Mouse (Mus musculus): ENCODE data around the gene Pip4p1. TPM values are rescaled to one million over a fixed set of nuclear protein-coding genes. Genes with fewer than 3 reads are reported as not detected.
"Not testable (repeated sequence)": the region's sequence is repeated elsewhere in the genome, so short reads cannot be mapped to it uniquely, and the experiment has no call there.

Gene Pip4p1
- polyA plus RNA-seq, 1 experiment, result 95.5 TPM

DNA sequence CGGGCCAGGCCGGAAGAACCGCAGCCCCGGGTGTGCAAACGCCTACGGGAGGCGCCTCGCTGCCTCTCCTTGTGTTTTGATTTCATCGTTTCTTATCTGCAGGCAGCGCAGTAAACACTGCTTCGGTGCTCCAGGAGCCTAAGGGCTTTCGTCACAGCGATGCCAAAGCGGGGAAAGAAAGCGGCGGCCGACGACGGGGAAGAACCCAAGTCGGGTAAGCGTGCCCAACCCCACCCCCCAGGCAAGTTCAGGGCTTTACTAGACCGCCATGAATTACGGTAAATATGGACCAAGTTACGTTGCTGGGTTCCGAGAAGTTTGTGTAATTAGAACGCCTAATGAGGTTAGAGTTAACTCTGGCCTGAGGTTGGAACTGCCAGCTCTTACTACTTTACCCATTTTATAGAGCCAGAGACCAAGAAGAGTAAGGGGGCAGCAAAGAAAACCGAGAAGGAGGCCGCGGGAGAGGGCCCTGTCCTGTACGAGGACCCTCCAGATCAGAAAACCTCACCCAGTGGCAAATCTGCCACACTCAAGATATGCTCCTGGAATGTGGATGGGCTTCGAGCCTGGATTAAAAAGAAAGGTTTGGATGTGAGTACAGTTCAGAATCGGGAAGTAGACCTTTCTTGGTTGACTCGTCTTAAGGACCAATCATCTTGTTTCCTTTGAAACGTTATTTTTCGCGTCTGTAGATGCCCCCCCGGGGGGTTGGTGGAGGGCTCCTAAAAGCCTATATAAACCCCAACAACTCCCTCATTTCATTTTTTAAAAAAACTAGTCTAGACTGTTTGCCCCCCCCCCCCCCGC is 5.3 kb downstream of the Pip4p1 start:
- TF ChIP-seq POLR2A (IDR thresholded peaks at IDR 0.05; ENCODE audit: insufficient read depth, low read length), result no peak
- no peak for TF ChIP-seq CTCF (IDR thresholded peaks at IDR 0.05; ENCODE audit: low read depth, low read length)
- TF ChIP-seq EP300 (IDR thresholded peaks at IDR 0.05; ENCODE audit: insufficient read depth, low read depth, low read length), result no peak
- H3K27me3 ChIP-seq (ENCODE audit: control insufficient read depth, insufficient read depth, low read length, poor library complexity, severe bottlenecking), result no peaks in the 10 kb centered on the region

DNA sequence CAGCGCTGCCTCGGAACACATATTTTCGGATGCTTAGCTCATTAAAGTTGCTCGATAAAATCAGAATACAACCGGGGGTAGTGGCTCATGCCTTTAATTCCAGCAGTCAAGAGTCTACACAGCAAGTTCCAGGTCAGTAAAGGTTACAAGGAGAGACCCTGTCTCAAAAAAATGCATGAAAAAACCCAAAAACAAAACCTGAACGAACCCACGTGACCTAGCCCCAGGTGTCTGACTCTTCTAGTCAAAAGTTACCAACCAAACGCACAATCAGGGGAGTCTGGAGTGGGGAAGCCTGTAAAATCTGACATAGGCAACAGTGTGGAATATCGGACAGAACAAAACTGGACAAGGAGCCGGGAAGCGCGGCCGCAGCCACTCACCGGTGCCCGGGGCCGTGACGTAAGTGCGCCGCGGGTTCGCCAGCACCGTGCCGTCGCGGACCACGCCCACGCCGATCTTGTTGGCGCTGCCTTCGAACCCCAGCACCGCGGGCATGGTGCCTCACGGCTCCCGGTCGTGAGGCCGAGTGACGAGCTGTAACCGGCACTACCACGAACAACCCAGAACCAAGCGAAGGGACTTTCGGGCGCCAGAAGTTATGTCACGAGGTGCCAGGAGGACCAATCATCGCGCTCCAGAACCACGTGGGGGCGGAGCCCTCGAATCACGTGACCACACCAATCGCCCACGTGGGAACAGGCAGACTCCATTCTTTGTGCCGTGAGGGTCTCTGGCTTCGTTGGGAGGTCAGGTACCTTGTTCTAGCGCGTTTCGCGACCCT is 6.2 kb downstream of the Pip4p1 start, which contains the start of the genes Osgep and Apex1:
Gene Osgep (minus strand): TSS at position 613 of the 784 bp plus-strand sequence.
Gene Apex1 (plus strand): TSS at position 688 of the 784 bp plus-strand sequence.
- peak within 1 kb of the TSS; percentile 69 for H3K4me3 ChIP-seq (ENCODE audit: low read depth, low read length)
- TF ChIP-seq POLR2A (IDR thresholded peaks at IDR 0.05; ENCODE audit: insufficient read depth, low read length) (peak; percentile 83), EP300 (IDR thresholded peaks at IDR 0.05; ENCODE audit: insufficient read depth, low read depth, low read length) (peak; percentile 54; the same call in 1 of the 2 replicates), CTCF (IDR thresholded peaks at IDR 0.05; ENCODE audit: low read depth, low read length) (no peak)
- peak within 1 kb of the TSS; percentile 74 for H3K9ac ChIP-seq (ENCODE audit: low read depth, poor library complexity, severe bottlenecking)
- H3K4me1 ChIP-seq (ENCODE audit: control insufficient read depth, insufficient read depth, low read length), result no peaks in the 10 kb centered on the region
- H3K36me3 ChIP-seq (ENCODE audit: control insufficient read depth, insufficient read depth, low read length, poor library complexity, severe bottlenecking), result peaks cover 45% of the 10 kb centered on the region
- peak within 1 kb of the TSS; percentile 72 for H3K27ac ChIP-seq (ENCODE audit: insufficient read depth, low read length)
- no peaks in the 10 kb centered on the region for H3K9me3 ChIP-seq (replicated peaks; ENCODE audit: control insufficient read depth, insufficient read depth, low read length, poor library complexity, severe bottlenecking)
- H3K27me3 ChIP-seq (ENCODE audit: control insufficient read depth, insufficient read depth, low read length, poor library complexity, severe bottlenecking), result no peaks in the 10 kb centered on the region

More for the DNA sequence above, 5.3 kb downstream of the Pip4p1 start:
- H3K4me1 ChIP-seq (ENCODE audit: control insufficient read depth, insufficient read depth, low read length), result no peaks in the 10 kb centered on the region
- H3K9me3 ChIP-seq (replicated peaks; ENCODE audit: control insufficient read depth, insufficient read depth, low read length, poor library complexity, severe bottlenecking), result no peaks in the 10 kb centered on the region
- peak overlapping the region; percentile 74 for H3K9ac ChIP-seq (ENCODE audit: low read depth, poor library complexity, severe bottlenecking)
- H3K36me3 ChIP-seq (ENCODE audit: control insufficient read depth, insufficient read depth, low read length, poor library complexity, severe bottlenecking), result peaks cover 46% of the 10 kb centered on the region
- peak overlapping the region; percentile 64 for H3K27ac ChIP-seq (ENCODE audit: insufficient read depth, low read length)
- peak overlapping the region; percentile 69 for H3K4me3 ChIP-seq (ENCODE audit: low read depth, low read length)

DNA sequence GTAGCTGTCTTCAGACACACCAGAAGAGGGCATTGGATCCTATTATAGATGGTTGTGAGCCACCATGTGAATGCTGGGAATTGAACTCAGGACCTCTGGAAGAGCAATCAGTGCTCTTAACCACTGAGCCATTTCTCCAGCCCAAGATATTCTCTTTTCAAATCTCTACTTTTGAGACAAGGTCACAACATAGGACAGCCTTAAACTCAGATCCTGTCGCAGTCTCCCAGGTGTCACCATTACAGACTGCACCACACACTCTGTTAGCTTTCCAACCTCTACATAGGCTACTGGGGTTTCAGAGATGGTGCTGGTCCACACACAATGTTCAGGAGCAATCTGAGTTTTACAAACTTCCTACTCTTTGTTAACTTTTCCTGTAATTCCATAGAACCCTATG is 7.2 kb downstream of the Pip4p1 start:
- not testable (repeated sequence) for H3K9me3 ChIP-seq (replicated peaks; ENCODE audit: control insufficient read depth, insufficient read depth, low read length, poor library complexity, severe bottlenecking); H3K27ac ChIP-seq (ENCODE audit: insufficient read depth, low read length); H3K27me3 ChIP-seq (ENCODE audit: control insufficient read depth, insufficient read depth, low read length, poor library complexity, severe bottlenecking); H3K4me3 ChIP-seq (ENCODE audit: low read depth, low read length); H3K4me1 ChIP-seq (ENCODE audit: control insufficient read depth, insufficient read depth, low read length)
- peak overlapping the region; percentile 74 for H3K9ac ChIP-seq (ENCODE audit: low read depth, poor library complexity, severe bottlenecking)
- peaks cover 42% of the 10 kb centered on the region for H3K36me3 ChIP-seq (ENCODE audit: control insufficient read depth, insufficient read depth, low read length, poor library complexity, severe bottlenecking)

DNA sequence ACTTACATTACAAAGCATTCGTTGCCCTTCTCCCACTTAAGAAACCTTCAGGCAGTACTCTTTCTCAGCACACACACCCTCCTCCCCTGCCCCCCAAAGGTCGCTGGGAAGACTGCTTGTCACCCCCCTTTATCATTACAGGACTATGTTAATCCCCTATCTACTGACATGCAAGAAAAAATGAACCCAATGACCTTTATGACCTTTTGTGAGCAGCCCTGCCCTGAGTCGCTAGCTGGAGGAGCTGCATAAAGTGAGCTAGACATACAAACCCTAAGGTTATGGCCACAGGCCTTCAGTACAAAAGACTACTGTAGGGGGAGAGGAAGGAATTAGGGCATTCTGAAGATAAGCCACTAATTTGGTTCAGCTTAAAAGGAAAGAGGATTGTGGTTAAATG is 19.3 kb downstream of the Pip4p1 start:
- Histone ChIP-seq H3K27ac (ENCODE audit: insufficient read depth, low read length) (peak overlapping the region; percentile 85), H3K36me3 (ENCODE audit: control insufficient read depth, insufficient read depth, low read length, poor library complexity, severe bottlenecking) (peaks cover 14% of the 10 kb centered on the region), H3K27me3 (ENCODE audit: control insufficient read depth, insufficient read depth, low read length, poor library complexity, severe bottlenecking) (no peaks in the 10 kb centered on the region), H3K4me3 (ENCODE audit: low read depth, low read length) (no peak overlapping the region), H3K4me1 (ENCODE audit: control insufficient read depth, insufficient read depth, low read length) (peaks cover 7% of the 10 kb centered on the region), H3K9ac (ENCODE audit: low read depth, poor library complexity, severe bottlenecking) (no peak overlapping the region), H3K9me3 (replicated peaks; ENCODE audit: control insufficient read depth, insufficient read depth, low read length, poor library complexity, severe bottlenecking) (no peaks in the 10 kb centered on the region)
- TF ChIP-seq CTCF (IDR thresholded peaks at IDR 0.05; ENCODE audit: low read depth, low read length) (no peak), EP300 (IDR thresholded peaks at IDR 0.05; ENCODE audit: insufficient read depth, low read depth, low read length) (peak; percentile 78; the same call in 1 of the 2 replicates)

DNA sequence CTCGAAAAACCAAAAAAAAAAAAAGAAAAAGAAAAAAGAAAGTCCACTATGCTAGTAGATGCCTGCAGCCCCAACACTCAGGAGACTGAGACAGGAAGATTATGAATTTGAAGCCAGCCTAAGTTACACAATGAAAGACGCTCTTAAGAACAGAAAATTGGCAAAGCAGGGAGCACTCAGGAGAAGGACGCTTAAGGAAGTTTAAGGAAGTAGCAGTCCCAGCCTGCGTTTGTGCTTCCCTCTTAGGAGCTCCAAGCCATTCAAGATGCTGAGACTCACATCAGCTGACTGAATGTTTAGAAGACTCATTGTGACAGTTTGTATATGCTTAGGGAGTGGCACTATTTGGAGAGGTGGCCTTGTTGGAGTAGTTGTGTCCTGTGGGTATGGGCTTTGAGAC is 22.5 kb downstream of the Pip4p1 start:
- no peak overlapping the region for H3K9ac ChIP-seq (ENCODE audit: low read depth, poor library complexity, severe bottlenecking)
- H3K36me3 ChIP-seq (ENCODE audit: control insufficient read depth, insufficient read depth, low read length, poor library complexity, severe bottlenecking), result no peaks in the 10 kb centered on the region
- H3K27ac ChIP-seq (ENCODE audit: insufficient read depth, low read length), result no peak overlapping the region
- no peaks in the 10 kb centered on the region for H3K27me3 ChIP-seq (ENCODE audit: control insufficient read depth, insufficient read depth, low read length, poor library complexity, severe bottlenecking)
- TF ChIP-seq CTCF (IDR thresholded peaks at IDR 0.05; ENCODE audit: low read depth, low read length) (no peak), EP300 (IDR thresholded peaks at IDR 0.05; ENCODE audit: insufficient read depth, low read depth, low read length) (no peak), POLR2A (IDR thresholded peaks at IDR 0.05; ENCODE audit: insufficient read depth, low read length) (no peak)
- no peaks in the 10 kb centered on the region for H3K9me3 ChIP-seq (replicated peaks; ENCODE audit: control insufficient read depth, insufficient read depth, low read length, poor library complexity, severe bottlenecking)
- no peak overlapping the region for H3K4me3 ChIP-seq (ENCODE audit: low read depth, low read length)
- peaks cover 3% of the 10 kb centered on the region for H3K4me1 ChIP-seq (ENCODE audit: control insufficient read depth, insufficient read depth, low read length)

DNA sequence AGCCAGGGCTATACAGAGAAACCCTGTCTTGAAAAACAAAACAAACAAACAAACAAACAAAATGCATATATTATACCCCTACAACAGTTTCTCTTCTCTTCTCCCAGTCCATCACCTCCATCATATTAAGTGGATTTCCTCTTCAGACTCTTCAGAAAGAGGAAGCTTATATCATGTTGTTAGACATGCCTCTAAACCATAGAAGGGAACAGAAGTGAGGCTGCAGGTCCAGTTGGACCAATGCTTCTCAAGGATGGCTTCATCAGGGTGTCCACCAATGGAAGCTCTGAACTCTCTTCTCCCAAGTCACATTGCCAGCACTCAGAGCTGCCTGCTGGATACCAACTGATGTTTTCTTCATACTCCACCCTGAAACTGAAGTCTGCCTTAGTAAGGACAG is 25.3 kb downstream of the Pip4p1 start:
- not testable (repeated sequence) for H3K9ac ChIP-seq (ENCODE audit: low read depth, poor library complexity, severe bottlenecking); H3K36me3 ChIP-seq (ENCODE audit: control insufficient read depth, insufficient read depth, low read length, poor library complexity, severe bottlenecking); H3K27ac ChIP-seq (ENCODE audit: insufficient read depth, low read length); H3K27me3 ChIP-seq (ENCODE audit: control insufficient read depth, insufficient read depth, low read length, poor library complexity, severe bottlenecking); H3K9me3 ChIP-seq (replicated peaks; ENCODE audit: control insufficient read depth, insufficient read depth, low read length, poor library complexity, severe bottlenecking); H3K4me3 ChIP-seq (ENCODE audit: low read depth, low read length); H3K4me1 ChIP-seq (ENCODE audit: control insufficient read depth, insufficient read depth, low read length)
